Mouse (Mus musculus) myocyte (in vitro differentiated cells): ENCODE data around the gene Tln2. TPM values are rescaled to one million over a fixed set of nuclear protein-coding genes. Genes with fewer than 3 reads are reported as not detected.

Experiments
- H3K27me3 ChIP-seq: one replicate; pipeline ENCODE4 v1.6.1; 2011; ENCODE audit not compliant: control insufficient read depth, insufficient read depth, insufficient read length
- H3K36me3 ChIP-seq: one replicate; pipeline ENCODE4 v1.6.1; 2011; ENCODE audit not compliant: control insufficient read depth, insufficient read depth
- H3K4me2 ChIP-seq: one replicate; pipeline ENCODE4 v1.6.1; 2011; ENCODE audit warnings: low read depth, control low read depth
- H3K4me3 ChIP-seq: one replicate; pipeline ENCODE4 v1.5.1; 2011; ENCODE audit warnings: mild to moderate bottlenecking, control low read depth, moderate library complexity
- H3K79me2 ChIP-seq: one replicate; pipeline ENCODE4 v1.6.1; 2011; ENCODE audit not compliant: control insufficient read depth, insufficient read depth
- H3ac ChIP-seq: one replicate; pipeline ENCODE4 v1.6.1; 2011; ENCODE audit not compliant: control insufficient read depth, insufficient read length
- CEBPB ChIP-seq: IDR thresholded peaks from 2 replicates; pipeline ENCODE4 v1.6.1; 2011; ENCODE audit warnings: mild to moderate bottlenecking, moderate library complexity; ENCODE audit not compliant: poor library complexity, insufficient read depth, severe bottlenecking
- E2F4 ChIP-seq: IDR thresholded peaks from one replicate; pipeline ENCODE4 v1.6.1; 2011; ENCODE audit warnings: mild to moderate bottlenecking, control low read depth, moderate library complexity; ENCODE audit not compliant: insufficient read depth
- MAX ChIP-seq: IDR thresholded peaks from one replicate; pipeline ENCODE4 v1.6.1; 2011; ENCODE audit warnings: low read depth, mild to moderate bottlenecking, control low read depth
- MYOD1 ChIP-seq, 3 experiments: IDR thresholded peaks; one replicate each; pipeline ENCODE4 v1.6.1; 2011; ENCODE audit warnings: control low read depth in 2 of 3, low read depth in 2 of 3, mild to moderate bottlenecking in 2 of 3, moderate library complexity in 1 of 3; ENCODE audit not compliant: insufficient read length in 2 of 3, control insufficient read depth in 1 of 3
- MYOG ChIP-seq, 3 experiments: IDR thresholded peaks; one replicate each; pipeline ENCODE4 v1.6.1; 2011; ENCODE audit warnings: control low read depth in 2 of 3, low read depth in 2 of 3, mild to moderate bottlenecking in 2 of 3; ENCODE audit not compliant: insufficient read length in 2 of 3, control insufficient read depth in 1 of 3, insufficient read depth in 1 of 3
- POLR2A ChIP-seq: IDR thresholded peaks from one replicate; pipeline ENCODE4 v1.6.1; 2011; ENCODE audit warnings: low read depth, mild to moderate bottlenecking, control low read depth, moderate library complexity; ENCODE audit not compliant: insufficient read length
- POLR2AphosphoS2 ChIP-seq: IDR thresholded peaks from one replicate; pipeline ENCODE4 v1.6.1; 2011; ENCODE audit warnings: low read depth, control low read depth; ENCODE audit not compliant: insufficient read length
- REST ChIP-seq: IDR thresholded peaks from one replicate; pipeline ENCODE4 v1.6.1; 2011; ENCODE audit warnings: mild to moderate bottlenecking, control low read depth, moderate library complexity; ENCODE audit not compliant: insufficient read depth, insufficient read length
- SRF ChIP-seq: IDR thresholded peaks from one replicate; pipeline ENCODE4 v1.6.1; 2011; ENCODE audit warnings: low read depth; ENCODE audit not compliant: control insufficient read depth, insufficient read length
- TCF12 ChIP-seq: IDR thresholded peaks from one replicate; pipeline ENCODE4 v1.6.1; 2011; ENCODE audit warnings: mild to moderate bottlenecking, control low read depth; ENCODE audit not compliant: poor library complexity, insufficient read depth, severe bottlenecking
- TCF3 ChIP-seq: IDR thresholded peaks from one replicate; pipeline ENCODE4 v1.6.1; 2011; ENCODE audit warnings: low read depth, control low read depth; ENCODE audit not compliant: insufficient read length
- USF1 ChIP-seq: IDR thresholded peaks from one replicate; pipeline ENCODE4 v1.6.1; 2011; ENCODE audit warnings: low read depth, mild to moderate bottlenecking, control low read depth, moderate library complexity
- polyA plus RNA-seq: library from polyadenylated mRNA; unstranded; fragments of >200 nt; fragmentation: generic; extraction: Trizol; gene quantifications from one replicate; pipeline ENCODE4 v1.2.1, GENCODE M21; 2012; ENCODE audit warnings: missing spikeins

Gene Tln2
- polyA plus RNA-seq, 1 experiment: 28.6 TPM

DNA sequence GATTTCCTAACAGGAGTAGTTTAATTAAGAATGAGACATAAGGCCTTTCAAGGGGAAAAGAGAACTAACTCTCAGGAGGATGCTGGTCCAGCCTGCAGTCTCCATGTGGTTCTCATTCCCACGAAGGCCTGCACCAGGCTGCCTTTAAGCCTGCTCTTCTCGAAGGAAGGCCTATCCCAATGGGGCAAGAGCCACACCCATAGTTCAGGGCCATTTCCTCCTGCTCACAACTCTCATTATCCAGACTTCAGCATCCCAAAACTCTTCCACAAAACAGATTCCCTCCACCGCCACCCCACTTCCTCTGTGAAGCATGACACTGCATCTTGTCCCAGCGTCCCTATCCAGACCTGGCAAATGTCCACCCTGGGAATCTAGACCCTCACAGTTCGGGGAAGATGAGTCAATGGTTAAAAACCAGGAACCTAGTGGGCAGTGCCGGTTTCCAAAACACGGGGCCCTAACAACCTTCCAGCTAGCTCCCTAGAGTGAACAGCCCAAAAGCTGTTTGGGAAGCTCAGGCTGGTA is 15.3 kb upstream of the Tln2 start:
- peaks cover 41% of the 10 kb centered on the region for H3K79me2 ChIP-seq
- no peak overlapping the region for H3K4me3 ChIP-seq
- H3K36me3 ChIP-seq: no peaks in the 10 kb centered on the region
- no peaks in the 10 kb centered on the region for H3K27me3 ChIP-seq
- H3K4me2 ChIP-seq: no peak overlapping the region
- H3ac ChIP-seq: no peak overlapping the region
- no peak for TF ChIP-seq POLR2AphosphoS2
- no peak for TF ChIP-seq E2F4
- no peak for TF ChIP-seq MYOG (IDR thresholded peaks at IDR 0.05; ENCODE audit: control insufficient read depth in 1 of 3, insufficient read depth in 1 of 3, insufficient read length in 2 of 3, low read depth in 2 of 3)
- TF ChIP-seq TCF3: no peak
- TF ChIP-seq MAX: no peak
- TF ChIP-seq POLR2A: no peak
- TF ChIP-seq USF1: no peak
- no peak for TF ChIP-seq TCF12
- TF ChIP-seq MYOD1 (IDR thresholded peaks at IDR 0.05; ENCODE audit: control insufficient read depth in 1 of 3, insufficient read length in 2 of 3, low read depth in 2 of 3): no peak
- no peak for TF ChIP-seq SRF
- no peak for TF ChIP-seq REST
- TF ChIP-seq CEBPB: no peak

DNA sequence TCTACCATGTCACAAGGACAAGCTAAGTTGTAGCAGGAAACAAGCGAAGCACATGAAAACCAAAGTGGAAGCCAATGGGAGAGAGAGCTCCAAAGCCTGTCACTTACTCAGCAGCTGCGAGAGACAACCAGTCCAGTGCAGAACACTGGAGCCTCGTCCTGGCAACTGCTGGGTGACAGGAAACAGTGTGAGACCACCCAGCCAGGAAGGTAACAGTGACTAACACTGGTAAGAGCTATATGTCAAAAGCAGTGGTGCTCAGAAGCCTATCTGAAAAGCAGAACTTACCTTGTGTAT is 14.1 kb upstream of the Tln2 start:
- Histone ChIP-seq H3ac (no peak overlapping the region), H3K36me3 (no peaks in the 10 kb centered on the region), H3K4me2 (no peak overlapping the region), H3K27me3 (no peaks in the 10 kb centered on the region), H3K4me3 (no peak overlapping the region), H3K79me2 (peaks cover 47% of the 10 kb centered on the region)
- TF ChIP-seq TCF3 (no peak), E2F4 (no peak), CEBPB (no peak), USF1 (no peak), MAX (no peak), MYOD1 (IDR thresholded peaks at IDR 0.05; ENCODE audit: control insufficient read depth in 1 of 3, insufficient read length in 2 of 3, low read depth in 2 of 3) (no peak), SRF (no peak), TCF12 (no peak), POLR2AphosphoS2 (no peak), POLR2A (no peak), MYOG (IDR thresholded peaks at IDR 0.05; ENCODE audit: control insufficient read depth in 1 of 3, insufficient read depth in 1 of 3, insufficient read length in 2 of 3, low read depth in 2 of 3) (no peak), REST (no peak)

- peaks cover 41% of the 10 kb centered on the region for H3K79me2 ChIP-seq
- peak overlapping the region; percentile 36 for H3K4me2 ChIP-seq
- no peak overlapping the region for H3ac ChIP-seq
- TF ChIP-seq USF1 (no peak), TCF3 (no peak), MYOD1 (IDR thresholded peaks at IDR 0.05; ENCODE audit: control insufficient read depth in 1 of 3, insufficient read length in 2 of 3, low read depth in 2 of 3) (no peak), E2F4 (no peak), POLR2AphosphoS2 (no peak), MYOG (IDR thresholded peaks at IDR 0.05; ENCODE audit: control insufficient read depth in 1 of 3, insufficient read depth in 1 of 3, insufficient read length in 2 of 3, low read depth in 2 of 3) (no peak), MAX (no peak), REST (no peak)
- no peak overlapping the region for H3K4me3 ChIP-seq
- no peaks in the 10 kb centered on the region for H3K36me3 ChIP-seq
- no peaks in the 10 kb centered on the region for H3K27me3 ChIP-seq
Observed at GRCm38 (mm10) chr9:67572790-67573682, 13.5 kb upstream of the Tln2 start.

- Histone ChIP-seq H3ac (no peak overlapping the region), H3K4me2 (peak overlapping the region; percentile 52), H3K27me3 (no peaks in the 10 kb centered on the region), H3K4me3 (no peak overlapping the region), H3K36me3 (no peaks in the 10 kb centered on the region), H3K79me2 (peaks cover 30% of the 10 kb centered on the region)
- no peak for TF ChIP-seq POLR2A
- TF ChIP-seq MYOG (IDR thresholded peaks at IDR 0.05; ENCODE audit: control insufficient read depth in 1 of 3, insufficient read depth in 1 of 3, insufficient read length in 2 of 3, low read depth in 2 of 3): peak; percentile 26 to 79 (median 53)
- TF ChIP-seq MAX: peak; percentile 33
- TF ChIP-seq E2F4: no peak
- no peak for TF ChIP-seq CEBPB
- no peak for TF ChIP-seq POLR2AphosphoS2
- TF ChIP-seq SRF: no peak
- TF ChIP-seq MYOD1 (IDR thresholded peaks at IDR 0.05; ENCODE audit: control insufficient read depth in 1 of 3, insufficient read length in 2 of 3, low read depth in 2 of 3): peak in 2 of 3 experiments; percentile 88 to 90
- TF ChIP-seq TCF3: peak; percentile 17
- no peak for TF ChIP-seq USF1
- TF ChIP-seq REST: no peak
- TF ChIP-seq TCF12: peak; percentile 66
Observed at GRCm38 (mm10) chr9:67565801-67566258, 6.3 kb upstream of the Tln2 start.
